Mouse (Mus musculus) bone marrow, adult 2 months (tissue): ENCODE measurements around the gene Pold3. TPM values are rescaled to one million over a fixed set of nuclear protein-coding genes. Genes with fewer than 3 reads are reported as not detected.
"Not testable (repeated sequence)": the region's sequence is repeated elsewhere in the genome, so short reads cannot be mapped to it uniquely, and the experiment has no call there.

Experiments
- H3K27ac ChIP-seq: fragments of 200-500 bp; 2 replicates; pipeline ENCODE4 v1.5.1; 2012; ENCODE audit warnings: low read depth, mild to moderate bottlenecking, control low read depth, inconsistent platforms, low read length; ENCODE audit not compliant: control insufficient read depth, poor library complexity, insufficient read depth
- H3K4me1 ChIP-seq: fragments of 200-500 bp; 2 replicates; pipeline ENCODE4 v1.6.1; 2011; ENCODE audit warnings: low read length; ENCODE audit not compliant: control insufficient read depth, insufficient read depth
- H3K4me3 ChIP-seq: fragments of 200-500 bp; replicated peaks from 2 replicates; pipeline ENCODE3; 2011; ENCODE audit warnings: mild to moderate bottlenecking, low read depth, low read length, control low read depth; ENCODE audit not compliant: control insufficient read depth
- CTCF ChIP-seq: fragments of 200-500 bp; IDR thresholded peaks from 2 replicates; pipeline ENCODE4 v1.5.1; 2011; ENCODE audit warnings: low read length, control low read depth; ENCODE audit not compliant: control insufficient read depth, insufficient read depth
- POLR2A ChIP-seq: fragments of 200-500 bp; IDR thresholded peaks from 2 replicates; pipeline ENCODE4 v1.6.1; 2011; ENCODE audit warnings: low read depth, mild to moderate bottlenecking, control low read depth, low read length, borderline replicate concordance; ENCODE audit not compliant: control insufficient read depth
- WGBS: fragments of 180-500 bp; shearing (Covaris S2); methylation state at CpG from one replicate; pipeline ENCODE4 v1.1.7; 2018; 5-methylcytosine and 5-hydroxymethylcytosine counted together
- polyA plus RNA-seq: library from polyadenylated mRNA; stranded (reverse); fragments of >200 nt; gene quantifications from 2 replicates; pipeline ENCODE4 v1.2.4, GENCODE M21; 2011; ENCODE audit warnings: low replicate concordance; ENCODE audit not compliant: missing spikeins, insufficient read depth, insufficient read length

The Pold3 gene
- polyA plus RNA-seq, 1 experiment, result 47.1 TPM

DNA sequence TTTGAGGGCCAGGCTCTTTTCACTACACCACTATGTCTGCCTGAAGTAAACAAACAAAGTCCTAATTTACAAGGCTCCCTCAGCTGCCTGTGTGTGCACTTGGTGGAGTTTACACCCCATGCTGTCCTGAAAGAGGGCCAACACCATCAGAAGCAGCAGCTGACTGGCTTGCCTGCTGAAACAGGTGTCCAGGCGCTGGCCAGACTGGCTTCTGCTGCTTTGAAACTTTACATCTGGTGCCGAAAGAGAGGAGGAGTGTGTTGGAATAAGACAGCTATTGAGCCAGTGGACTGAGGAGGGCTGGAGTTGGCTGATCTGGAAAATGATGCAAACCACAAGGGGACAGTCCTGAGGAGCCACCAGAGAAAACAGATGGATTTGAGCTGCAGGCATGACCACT lies 47.4 kb downstream of the Pold3 start:
- H3K4me3 ChIP-seq, result no peak overlapping the region
- no peaks in the 10 kb centered on the region for H3K4me1 ChIP-seq
- WGBS, result 80% methylated on average over 2 of the region's 2 CpGs
- no peak overlapping the region for H3K27ac ChIP-seq
- no peak for TF ChIP-seq POLR2A
- no peak for TF ChIP-seq CTCF

DNA sequence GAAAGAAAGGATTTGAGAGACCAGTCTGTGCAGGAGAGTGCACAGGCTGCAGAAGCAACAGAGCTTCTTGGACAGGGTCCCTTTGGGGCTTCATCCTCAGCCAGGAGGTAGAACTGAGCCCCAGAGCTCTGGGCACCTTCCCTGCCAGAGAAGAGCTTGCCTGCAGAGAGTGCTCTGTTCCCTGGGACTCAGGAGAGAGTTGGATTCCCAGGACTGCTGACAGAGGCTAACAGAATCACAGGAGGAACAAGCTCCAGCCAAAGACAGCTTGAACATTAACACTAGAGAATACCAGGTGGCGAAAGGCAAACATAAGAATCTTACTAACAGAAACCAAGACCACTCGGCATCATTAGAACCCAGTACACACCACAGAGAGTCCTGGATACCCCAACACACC lies 68.4 kb downstream of the Pold3 start:
- H3K4me1 ChIP-seq, H3K27ac ChIP-seq, H3K4me3 ChIP-seq: not testable (repeated sequence)
- WGBS, result 74% methylated on average over 2 of the region's 2 CpGs

DNA sequence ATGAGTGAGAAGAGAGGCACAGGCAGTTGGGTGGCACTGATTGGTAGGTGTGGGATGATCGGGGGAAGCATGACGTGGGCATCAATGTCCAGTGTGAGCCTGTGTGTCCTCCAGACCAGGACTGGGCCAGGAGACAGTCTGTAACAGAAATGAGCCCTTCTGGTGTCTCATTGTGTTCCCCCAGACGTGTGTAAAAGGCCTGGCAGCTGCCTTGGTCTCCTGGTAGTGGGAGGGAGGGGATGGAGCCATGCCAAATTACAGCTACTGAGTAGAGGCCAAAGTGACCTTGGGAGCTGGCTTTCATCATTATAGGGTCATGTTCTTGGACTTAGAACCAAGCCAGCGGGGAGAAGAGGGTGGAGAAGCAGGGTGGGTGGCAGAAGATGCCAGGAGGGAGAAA lies 69.5 kb downstream of the Pold3 start:
- no peak overlapping the region for H3K27ac ChIP-seq
- TF ChIP-seq POLR2A, result no peak
- no peak for TF ChIP-seq CTCF
- 73% methylated on average over 4 of the region's 4 CpGs for WGBS

GRCm38 (mm10) chr7:100046486-100046885 lies 74.9 kb downstream of the Pold3 start:
- Histone ChIP-seq H3K4me3 (no peak overlapping the region), H3K27ac (no peak overlapping the region), H3K4me1 (no peaks in the 10 kb centered on the region)
- WGBS, result 55% methylated on average over 2 of the region's 2 CpGs
- TF ChIP-seq POLR2A (no peak), CTCF (no peak)

More for the DNA sequence above, 69.5 kb downstream of the Pold3 start:
- Histone ChIP-seq H3K4me3 (no peak overlapping the region), H3K4me1 (no peaks in the 10 kb centered on the region)

- TF ChIP-seq CTCF (no peak), POLR2A (no peak)
- no peaks in the 10 kb centered on the region for H3K4me1 ChIP-seq
- no peak overlapping the region for H3K4me3 ChIP-seq
- WGBS, result 68% methylated on average over 4 of the region's 4 CpGs
- H3K27ac ChIP-seq, result no peak overlapping the region
Measured at GRCm38 (mm10) chr7:100043605-100044031, 77.7 kb downstream of the Pold3 start.

- Histone ChIP-seq H3K27ac (no peak overlapping the region), H3K4me3 (no peak overlapping the region), H3K4me1 (no peaks in the 10 kb centered on the region)
- WGBS, result 83% methylated on average over 5 of the region's 5 CpGs
- TF ChIP-seq POLR2A (no peak), CTCF (no peak)
Measured at GRCm38 (mm10) chr7:100043096-100043495, 78.3 kb downstream of the Pold3 start.

DNA sequence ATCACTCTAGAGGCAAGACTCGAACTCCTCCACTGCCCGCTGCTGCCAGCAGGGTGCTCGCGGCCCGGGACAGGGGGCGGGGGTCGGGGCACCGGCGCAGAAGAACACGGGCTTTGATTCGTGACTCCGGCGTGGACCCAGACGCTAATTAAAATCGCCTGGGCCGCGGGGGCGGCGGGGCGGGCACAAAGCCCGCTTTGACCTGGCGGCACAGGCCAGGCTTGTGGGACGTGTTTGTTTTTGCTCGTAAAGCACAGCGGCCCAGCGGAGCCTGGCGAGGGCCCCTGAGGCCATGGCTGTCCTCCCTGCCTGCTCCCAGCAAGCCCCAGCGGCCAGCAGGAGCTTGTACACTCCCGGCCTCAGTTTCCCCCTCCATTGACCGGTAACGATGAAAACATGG lies 79.2 kb downstream of the Pold3 start:
- H3K4me1 ChIP-seq, result no peaks in the 10 kb centered on the region
- no peak overlapping the region for H3K27ac ChIP-seq
- no peak overlapping the region for H3K4me3 ChIP-seq
- TF ChIP-seq POLR2A, result no peak
- TF ChIP-seq CTCF, result no peak
- WGBS, result 35% methylated on average over 31 of the region's 31 CpGs

DNA sequence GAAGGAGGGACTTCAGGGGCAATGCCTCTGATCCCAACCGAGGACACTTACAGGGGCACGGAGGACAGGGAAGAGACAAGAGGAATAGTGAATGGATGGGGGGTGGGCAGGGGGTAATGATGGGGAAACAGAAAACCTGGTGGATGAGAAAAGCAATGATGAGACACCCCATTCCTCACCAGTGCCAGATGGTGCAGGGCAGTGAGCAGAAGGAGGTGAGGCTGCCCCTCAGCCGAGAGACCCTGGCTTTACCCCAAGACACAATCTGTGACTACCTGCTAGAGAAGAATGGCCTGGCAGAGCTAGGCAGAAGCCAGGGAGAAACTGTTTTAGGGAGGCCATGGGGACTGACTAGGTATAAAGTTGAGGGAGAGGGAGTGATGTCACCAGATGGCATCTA lies 84.9 kb downstream of the Pold3 start:
- TF ChIP-seq POLR2A (no peak), CTCF (no peak)
- Histone ChIP-seq H3K4me1 (no peaks in the 10 kb centered on the region), H3K4me3 (no peak overlapping the region), H3K27ac (no peak overlapping the region)
- WGBS, result 87% methylated on average over 3 of the region's 3 CpGs

DNA sequence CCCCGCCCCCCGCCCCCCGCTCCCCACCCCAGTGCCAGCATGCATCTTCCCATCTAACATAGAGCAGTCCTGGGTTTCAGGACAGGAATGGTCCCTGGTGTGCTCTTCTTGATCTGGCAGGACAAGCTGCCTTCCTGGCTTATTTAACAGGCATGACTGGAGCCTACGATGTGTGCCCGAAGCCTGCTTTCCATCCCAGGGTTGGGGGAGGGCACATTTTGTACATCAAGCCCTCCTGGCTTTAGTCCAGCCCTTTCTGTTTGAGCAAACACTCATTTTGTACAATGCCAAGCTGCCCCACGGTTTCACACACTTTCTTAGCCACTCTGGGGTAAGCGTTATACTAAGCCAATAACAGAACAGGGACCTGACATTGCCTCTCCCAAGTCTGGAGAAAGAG lies 85.3 kb downstream of the Pold3 start:
- Histone ChIP-seq H3K4me1 (no peaks in the 10 kb centered on the region), H3K4me3 (no peak overlapping the region), H3K27ac (no peak overlapping the region)
- 77% methylated on average over 7 of the region's 7 CpGs for WGBS
- TF ChIP-seq CTCF (no peak), POLR2A (no peak)
